Mouse (Mus musculus) forebrain, embryonic 15.5 days (tissue): ENCODE results near the gene Zfp746. TPM values are rescaled to one million over a fixed set of nuclear protein-coding genes. Genes with fewer than 3 reads are reported as not detected.
"Not testable (repeated sequence)": the region's sequence is repeated elsewhere in the genome, so short reads cannot be mapped to it uniquely, and the experiment has no call there.

ENCODE experiments used
- ATAC-seq: fragments of 200-750 bp; cut with Nextera tagmentation; replicated peaks from 2 replicates; pipeline ENCODE4 v1.8.0; 2017; ENCODE audit warnings: mild to moderate bottlenecking, moderate TSS enrichment, moderate library complexity
- H3K27ac ChIP-seq: fragments of 300-500 bp; sonication (generic); replicated peaks from 2 replicates; pipeline ENCODE4 v1.5.1; 2015; ENCODE audit warnings: mild to moderate bottlenecking, inconsistent platforms
- H3K27me3 ChIP-seq: fragments of 300-500 bp; sonication (generic); 2 replicates; pipeline ENCODE4 v1.6.1; 2015; ENCODE audit warnings: inconsistent platforms
- H3K36me3 ChIP-seq: fragments of 300-500 bp; sonication (generic); 2 replicates; pipeline ENCODE4 v1.6.1; 2015; ENCODE audit warnings: mild to moderate bottlenecking, inconsistent platforms
- H3K4me1 ChIP-seq: fragments of 300-500 bp; sonication (generic); 2 replicates; pipeline ENCODE4 v1.6.1; 2015; ENCODE audit warnings: inconsistent platforms
- H3K4me2 ChIP-seq: fragments of 300-500 bp; sonication (generic); replicated peaks from 2 replicates; pipeline ENCODE4 v1.6.1; 2015; ENCODE audit warnings: mild to moderate bottlenecking, inconsistent platforms
- H3K4me3 ChIP-seq: fragments of 300-500 bp; sonication (generic); 2 replicates; pipeline ENCODE4 v1.5.1; 2015; ENCODE audit warnings: mild to moderate bottlenecking, inconsistent platforms
- H3K9ac ChIP-seq: fragments of 300-500 bp; sonication (generic); replicated peaks from 2 replicates; pipeline ENCODE4 v1.6.1; 2015; ENCODE audit warnings: mild to moderate bottlenecking, inconsistent platforms
- H3K9me3 ChIP-seq: fragments of 300-500 bp; sonication (generic); 2 replicates; pipeline ENCODE4 v1.6.1; 2016; ENCODE audit warnings: inconsistent platforms
- WGBS: fragments of 180-500 bp; shearing (Covaris S2); methylation state at CpG from one replicate; pipeline ENCODE4 v1.1.7; 2015; ENCODE audit warnings: mixed read lengths; 5-methylcytosine and 5-hydroxymethylcytosine counted together
- polyA plus RNA-seq: library from polyadenylated mRNA; unstranded; fragments of >200 nt; fragmentation: Nextera tagmentation; extraction: Ambion mirVana; gene quantifications from 2 replicates; pipeline ENCODE4 v1.2.1, GENCODE M21; 2015

Gene Zfp746
- 23.9 and 25.9 TPM in 2 replicates for polyA plus RNA-seq

DNA sequence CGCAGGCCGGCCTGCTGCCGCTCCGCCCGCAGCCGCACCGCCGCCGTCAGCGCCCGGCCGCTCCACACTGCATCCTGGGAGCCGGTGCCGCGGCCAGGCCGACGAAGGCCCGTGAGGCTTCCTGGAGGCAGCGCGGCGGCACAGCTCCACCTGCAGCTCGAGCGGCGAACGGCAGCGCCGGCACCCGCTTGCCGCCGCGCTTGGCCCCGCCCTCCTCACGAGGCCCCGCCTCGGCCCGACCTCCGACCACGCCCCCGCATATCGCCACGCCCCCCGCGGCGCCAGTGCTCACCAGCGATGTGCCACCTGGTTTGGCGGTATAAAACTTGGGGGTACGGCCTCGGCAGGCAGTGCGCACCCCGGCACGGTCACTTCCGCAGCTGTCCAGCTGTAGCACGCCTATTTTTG, at the start of gene Zfp746:
Zfp746 (minus strand) TSS at position 123 of the 408 bp plus-strand sequence.
- ATAC-seq, result peak; percentile 95
- H3K4me3 ChIP-seq, result peak within 1 kb of the TSS; percentile 60
- no peaks in the 10 kb centered on the region for H3K9me3 ChIP-seq
- peak within 1 kb of the TSS; percentile 91 for H3K9ac ChIP-seq
- H3K36me3 ChIP-seq, result peaks cover 19% of the 10 kb centered on the region
- WGBS, result under 1% methylated on average over 42 of the region's 53 CpGs
- H3K4me2 ChIP-seq, result peak within 1 kb of the TSS; percentile 57
- peaks cover 11% of the 10 kb centered on the region for H3K4me1 ChIP-seq
- H3K27me3 ChIP-seq, result no peaks in the 10 kb centered on the region
- peak within 1 kb of the TSS; percentile 85 for H3K27ac ChIP-seq

DNA sequence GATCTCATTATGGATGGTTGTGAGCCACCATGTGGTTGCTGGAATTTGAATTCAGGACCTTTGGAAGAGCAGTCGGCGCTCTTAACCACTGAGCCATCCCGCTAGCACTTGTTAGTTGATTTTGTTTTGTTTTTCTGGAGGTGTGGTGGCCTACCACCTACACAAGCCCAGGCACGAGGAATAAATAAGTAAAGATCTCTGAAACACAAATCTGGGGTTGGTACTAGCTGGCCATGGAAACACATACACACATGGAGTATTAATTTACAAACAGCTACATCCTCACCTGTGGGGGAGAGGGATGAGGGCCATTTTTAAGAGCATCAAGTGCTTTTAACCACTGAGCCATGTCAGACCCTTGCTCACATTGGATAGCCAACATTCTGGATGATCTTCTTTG, 34.7 kb upstream of the Zfp746 start:
- not testable (repeated sequence) for ATAC-seq, H3K4me2 ChIP-seq, H3K27me3 ChIP-seq, H3K27ac ChIP-seq, H3K4me3 ChIP-seq, H3K9ac ChIP-seq, H3K36me3 ChIP-seq, H3K4me1 ChIP-seq, H3K9me3 ChIP-seq
- WGBS, result 77% methylated on average over 4 of the region's 4 CpGs

DNA sequence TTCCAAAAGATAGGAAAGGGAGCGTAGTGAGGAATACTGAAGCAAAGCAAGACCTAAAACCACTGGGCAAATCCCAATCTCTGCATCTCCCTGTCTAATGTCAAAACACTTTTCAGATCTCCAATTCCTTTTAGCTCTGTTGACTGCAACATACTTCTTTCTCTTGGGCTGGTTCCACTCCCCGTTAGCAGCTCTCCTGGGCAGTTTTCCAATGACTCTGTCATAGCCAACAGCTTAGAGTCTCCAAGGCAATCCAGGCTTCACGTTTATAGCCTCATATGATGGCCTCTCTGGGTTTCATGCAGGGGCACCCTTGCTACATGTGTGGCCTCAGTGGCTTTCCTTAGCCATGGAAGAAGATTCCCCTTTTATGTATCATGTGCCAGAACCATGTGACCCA, 29.6 kb upstream of the Zfp746 start:
- 67% methylated on average over 3 of the region's 3 CpGs for WGBS
- Histone ChIP-seq H3K9ac (no peak overlapping the region), H3K27me3 (no peaks in the 10 kb centered on the region), H3K4me1 (no peaks in the 10 kb centered on the region), H3K9me3 (no peaks in the 10 kb centered on the region), H3K36me3 (no peaks in the 10 kb centered on the region), H3K4me2 (no peak overlapping the region), H3K27ac (no peak overlapping the region), H3K4me3 (no peak overlapping the region)
- ATAC-seq, result no peak

DNA sequence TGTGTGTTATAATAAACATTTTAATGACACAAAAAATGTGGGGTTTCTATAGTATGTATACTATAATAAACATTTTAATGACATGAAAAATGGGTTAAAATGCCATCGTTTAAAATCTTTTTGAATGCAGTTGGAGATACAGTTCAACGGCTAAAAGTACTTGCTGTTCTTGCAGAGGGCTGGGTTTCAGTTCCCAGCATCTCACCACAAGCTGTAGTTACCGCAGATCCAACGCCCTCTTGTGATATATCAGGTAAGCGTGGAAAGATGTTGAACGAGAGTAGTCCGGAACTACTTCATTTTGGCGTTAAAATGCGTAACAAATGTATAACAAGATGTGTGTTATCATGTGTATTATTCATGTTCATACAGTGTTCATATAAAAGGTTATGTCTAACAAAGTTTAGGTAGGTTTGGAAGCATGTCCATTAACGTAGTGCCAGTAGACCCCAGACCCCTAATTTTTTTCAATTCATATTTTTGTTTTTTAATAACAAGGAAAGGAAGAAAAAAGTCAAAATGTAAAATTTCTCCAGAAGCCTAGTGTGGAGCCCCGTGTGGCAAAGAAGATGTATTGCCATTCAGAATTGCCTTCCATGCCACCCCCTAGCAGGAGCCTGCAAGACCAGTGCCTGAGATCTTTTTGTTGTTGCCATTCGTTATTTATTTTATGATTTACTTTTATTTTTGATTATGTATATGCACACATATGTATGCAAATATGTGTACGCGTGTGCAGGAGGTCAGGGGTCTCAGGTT, 743 bp upstream of the Zfp746 start:
- Histone ChIP-seq H3K27me3 (no peaks in the 10 kb centered on the region), H3K27ac (no peak overlapping the region), H3K4me2 (peak overlapping the region; percentile 57), H3K9ac (no peak overlapping the region), H3K9me3 (no peaks in the 10 kb centered on the region), H3K4me1 (peaks cover 11% of the 10 kb centered on the region), H3K36me3 (peaks cover 13% of the 10 kb centered on the region), H3K4me3 (peak overlapping the region; percentile 60)
- WGBS, result 40% methylated on average over 14 of the region's 14 CpGs
- peak; percentile 0; the same call in 1 of the 2 replicates for ATAC-seq

DNA sequence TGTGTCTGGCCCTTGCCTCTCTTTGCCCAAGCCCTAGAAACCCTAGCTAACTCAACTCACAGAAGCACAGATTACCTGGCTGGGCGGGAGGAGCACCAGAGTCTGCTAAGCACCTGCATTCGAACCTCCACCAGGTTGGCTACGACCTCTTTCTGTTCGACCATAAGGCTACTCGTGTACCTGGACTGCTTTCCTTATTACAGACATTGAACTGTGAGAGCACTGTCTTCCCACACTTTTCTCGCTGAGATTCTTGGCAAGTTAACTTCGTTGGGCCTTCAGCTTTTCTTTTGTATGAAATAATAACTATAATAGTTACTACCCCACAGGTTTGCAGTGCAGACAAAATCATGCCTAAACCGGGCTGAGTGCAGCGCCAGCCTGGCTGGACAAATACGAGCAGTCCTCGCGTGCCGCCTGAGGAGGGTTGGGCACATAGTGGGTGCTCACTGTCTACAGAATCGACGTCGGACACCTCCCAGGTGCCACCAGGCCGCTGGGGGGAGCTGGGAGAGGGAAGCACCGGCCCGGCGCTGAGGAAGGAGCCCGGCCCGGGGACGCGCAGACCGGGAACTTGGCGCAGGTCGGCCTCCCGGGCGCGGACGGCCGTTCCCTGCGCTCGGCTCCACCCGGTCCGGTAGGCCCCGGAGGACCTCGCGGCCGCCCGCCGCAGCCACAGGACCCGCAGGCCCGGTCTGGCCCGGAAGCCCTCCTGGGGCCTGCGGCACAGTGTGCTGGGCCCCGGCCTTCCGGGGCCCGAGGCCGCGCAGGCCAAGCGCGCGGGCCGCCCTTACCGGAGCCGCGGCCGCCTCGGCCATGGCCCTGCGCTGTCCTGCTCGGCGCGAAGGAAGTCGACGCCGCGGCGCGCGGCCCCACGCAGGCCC, 630 bp downstream of the Zfp746 start:
- H3K4me3 ChIP-seq, result peak overlapping the region; percentile 60
- H3K27me3 ChIP-seq, result no peaks in the 10 kb centered on the region
- no peaks in the 10 kb centered on the region for H3K9me3 ChIP-seq
- peaks cover 27% of the 10 kb centered on the region for H3K36me3 ChIP-seq
- H3K27ac ChIP-seq, result peak overlapping the region; percentile 85
- peaks cover 11% of the 10 kb centered on the region for H3K4me1 ChIP-seq
- WGBS, result 2% methylated on average over 66 of the region's 72 CpGs
- peak overlapping the region; percentile 91 for H3K9ac ChIP-seq
- peak overlapping the region; percentile 57 for H3K4me2 ChIP-seq
- ATAC-seq, result peak; percentile 90

DNA sequence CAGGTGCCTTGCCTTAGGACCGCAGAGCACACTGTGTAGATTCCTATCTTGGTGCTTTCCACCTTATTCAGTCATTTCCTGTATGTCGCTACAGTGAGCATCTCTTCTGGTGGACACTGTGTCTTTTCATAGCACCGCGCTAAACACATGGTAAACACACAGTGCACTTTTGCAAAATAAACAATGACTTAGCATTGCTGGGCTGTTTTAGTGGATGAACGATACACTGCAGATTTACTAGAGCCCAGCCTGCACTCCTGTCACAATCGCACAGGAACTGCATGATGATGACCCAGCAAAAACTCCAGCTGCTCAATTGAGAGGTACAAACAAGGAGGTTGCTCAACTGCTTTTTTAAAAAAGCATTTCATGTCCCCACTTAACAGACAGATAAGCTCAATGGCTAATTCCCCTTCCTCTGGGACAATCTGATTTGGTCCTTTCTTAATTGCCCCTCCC, 2.6 kb downstream of the Zfp746 start:
- Histone ChIP-seq H3K4me2 (no peak overlapping the region), H3K27me3 (no peaks in the 10 kb centered on the region), H3K9me3 (no peaks in the 10 kb centered on the region), H3K4me1 (peaks cover 11% of the 10 kb centered on the region), H3K4me3 (no peak overlapping the region), H3K36me3 (peaks cover 45% of the 10 kb centered on the region), H3K27ac (no peak overlapping the region), H3K9ac (no peak overlapping the region)
- ATAC-seq, result no peak
- 93% methylated on average over 6 of the region's 6 CpGs for WGBS

DNA sequence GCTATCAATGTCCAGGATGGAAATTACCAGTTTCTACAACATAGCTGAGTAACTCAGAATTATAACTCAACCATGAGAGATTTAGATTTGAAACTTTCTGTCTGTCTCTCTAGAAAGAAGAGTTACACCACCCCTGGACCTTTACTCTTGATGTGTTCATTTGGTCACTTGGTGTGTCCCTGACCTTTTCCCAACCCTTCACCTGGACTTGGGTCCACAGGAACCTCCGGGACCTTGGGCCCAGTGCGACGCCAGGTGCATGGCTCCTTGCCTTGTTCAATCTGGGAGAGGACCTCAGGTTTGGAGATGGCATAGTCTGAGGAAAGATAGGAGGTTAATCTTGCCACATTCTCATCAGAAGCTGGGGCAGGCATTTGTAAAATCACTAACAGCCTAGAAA, 4.4 kb downstream of the Zfp746 start:
- H3K9me3 ChIP-seq, result no peaks in the 10 kb centered on the region
- peaks cover 11% of the 10 kb centered on the region for H3K4me1 ChIP-seq
- H3K4me2 ChIP-seq, result no peak overlapping the region
- no peak overlapping the region for H3K27ac ChIP-seq
- H3K4me3 ChIP-seq, result no peak overlapping the region
- 98% methylated on average over 3 of the region's 3 CpGs for WGBS
- no peaks in the 10 kb centered on the region for H3K27me3 ChIP-seq
- ATAC-seq, result no peak
- peaks cover 61% of the 10 kb centered on the region for H3K36me3 ChIP-seq
- no peak overlapping the region for H3K9ac ChIP-seq

DNA sequence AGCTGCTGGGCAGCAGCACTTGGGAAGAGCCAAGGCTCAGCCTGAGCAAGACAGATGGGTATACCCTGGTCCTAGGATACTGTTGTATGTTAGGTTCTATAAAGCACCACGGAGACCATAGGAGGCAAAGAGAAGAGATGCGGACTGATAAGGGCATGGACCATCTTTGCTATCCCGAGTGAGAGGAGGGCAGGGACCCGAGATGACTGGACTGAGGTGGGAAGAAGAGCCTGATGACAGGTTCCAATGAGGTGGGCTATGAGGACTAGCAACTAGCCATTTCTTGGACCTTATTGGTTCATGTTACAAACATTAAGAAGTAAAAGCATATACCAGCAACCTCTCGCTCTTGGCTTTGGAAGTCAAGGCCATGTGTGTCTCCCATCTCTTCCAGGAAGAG, 5.4 kb downstream of the Zfp746 start:
- no peak overlapping the region for H3K9ac ChIP-seq
- peaks cover 11% of the 10 kb centered on the region for H3K4me1 ChIP-seq
- WGBS, result 94% methylated on average over 5 of the region's 5 CpGs
- H3K27me3 ChIP-seq, result no peaks in the 10 kb centered on the region
- ATAC-seq, result no peak
- no peaks in the 10 kb centered on the region for H3K9me3 ChIP-seq
- no peak overlapping the region for H3K4me3 ChIP-seq
- H3K27ac ChIP-seq, result no peak overlapping the region
- no peak overlapping the region for H3K4me2 ChIP-seq
- peaks cover 71% of the 10 kb centered on the region for H3K36me3 ChIP-seq

DNA sequence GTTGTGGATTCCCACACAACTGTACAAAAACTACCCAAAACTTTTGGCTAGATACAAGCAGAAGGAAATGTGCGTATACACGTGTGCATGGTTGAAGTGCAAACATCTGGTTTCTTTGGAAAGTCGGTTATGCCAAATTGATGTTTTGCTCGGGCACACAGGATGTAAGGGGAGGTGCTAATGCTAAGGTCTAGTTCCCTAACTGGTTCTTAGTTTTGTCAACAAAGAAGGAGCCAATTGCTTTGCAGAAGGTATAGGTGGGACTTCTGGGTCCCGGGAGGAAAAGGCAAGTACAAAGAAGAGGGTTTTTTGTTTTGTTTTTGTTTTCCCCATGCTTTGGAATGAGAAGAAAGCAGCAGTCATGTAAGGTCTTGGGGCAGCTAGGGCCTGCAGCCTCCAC, 13.1 kb downstream of the Zfp746 start:
- H3K27ac ChIP-seq, result no peak overlapping the region
- H3K4me1 ChIP-seq, result no peaks in the 10 kb centered on the region
- no peak overlapping the region for H3K9ac ChIP-seq
- ATAC-seq, result no peak
- no peaks in the 10 kb centered on the region for H3K9me3 ChIP-seq
- 85% methylated on average over 5 of the region's 5 CpGs for WGBS
- H3K27me3 ChIP-seq, result no peaks in the 10 kb centered on the region
- no peak overlapping the region for H3K4me2 ChIP-seq
- H3K36me3 ChIP-seq, result peaks cover 65% of the 10 kb centered on the region
- no peak overlapping the region for H3K4me3 ChIP-seq

DNA sequence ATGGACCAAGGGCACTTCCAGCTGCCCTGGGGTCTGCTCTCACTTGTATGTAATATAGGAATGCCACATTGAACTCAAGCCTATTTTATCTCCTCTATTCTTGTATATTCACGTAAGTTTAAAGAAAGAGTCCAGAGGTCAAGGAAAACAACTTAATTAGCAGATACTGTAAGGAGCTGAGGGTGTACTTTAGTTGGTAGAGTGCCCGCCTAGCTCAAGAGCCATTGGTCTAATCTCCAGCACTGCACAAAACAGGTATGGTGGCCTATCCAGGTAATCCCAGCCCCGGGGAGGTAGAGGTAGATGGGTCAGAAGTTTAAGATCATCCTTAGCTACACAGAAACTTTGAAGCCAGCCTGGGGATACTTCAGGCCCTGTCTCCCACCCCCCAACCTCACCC, 18.9 kb downstream of the Zfp746 start:
- no peaks in the 10 kb centered on the region for H3K27me3 ChIP-seq
- H3K36me3 ChIP-seq, result peaks cover 71% of the 10 kb centered on the region
- 91% methylated on average over 3 of the region's 3 CpGs for WGBS
- no peaks in the 10 kb centered on the region for H3K4me1 ChIP-seq
- no peak overlapping the region for H3K9ac ChIP-seq
- no peak for ATAC-seq
- no peak overlapping the region for H3K4me2 ChIP-seq
- no peak overlapping the region for H3K4me3 ChIP-seq
- H3K27ac ChIP-seq, result no peak overlapping the region
- H3K9me3 ChIP-seq, result no peaks in the 10 kb centered on the region

DNA sequence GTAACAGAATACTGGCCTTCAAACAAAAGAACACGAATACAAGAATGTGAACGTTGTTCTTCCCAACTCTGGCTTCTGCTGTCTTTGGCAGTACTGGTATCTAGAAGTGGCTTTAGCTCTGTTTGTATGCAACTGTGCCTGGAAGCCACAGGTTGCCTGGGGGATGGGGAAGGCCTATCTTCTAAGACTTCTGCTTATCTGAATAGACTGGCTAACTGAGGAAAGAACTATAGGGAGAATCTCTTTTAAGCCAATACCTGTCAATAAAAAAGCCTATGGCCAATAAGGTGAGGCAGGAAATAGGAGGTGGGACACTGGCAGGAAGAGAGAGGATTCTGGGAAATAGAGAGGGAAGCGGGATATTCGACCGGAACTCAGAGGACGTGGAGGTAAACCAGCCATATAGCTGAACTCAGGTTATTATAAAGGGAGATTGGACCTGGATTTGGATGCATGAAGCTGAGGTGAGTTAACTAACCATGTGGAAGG, 20.8 kb downstream of the Zfp746 start:
- ATAC-seq, result no peak
- no peak overlapping the region for H3K4me3 ChIP-seq
- no peak overlapping the region for H3K9ac ChIP-seq
- H3K4me1 ChIP-seq, result no peaks in the 10 kb centered on the region
- peaks cover 68% of the 10 kb centered on the region for H3K36me3 ChIP-seq
- 91% methylated on average over 6 of the region's 6 CpGs for WGBS
- H3K27ac ChIP-seq, result no peak overlapping the region
- H3K9me3 ChIP-seq, result no peaks in the 10 kb centered on the region
- H3K4me2 ChIP-seq, result no peak overlapping the region
- H3K27me3 ChIP-seq, result no peaks in the 10 kb centered on the region

DNA sequence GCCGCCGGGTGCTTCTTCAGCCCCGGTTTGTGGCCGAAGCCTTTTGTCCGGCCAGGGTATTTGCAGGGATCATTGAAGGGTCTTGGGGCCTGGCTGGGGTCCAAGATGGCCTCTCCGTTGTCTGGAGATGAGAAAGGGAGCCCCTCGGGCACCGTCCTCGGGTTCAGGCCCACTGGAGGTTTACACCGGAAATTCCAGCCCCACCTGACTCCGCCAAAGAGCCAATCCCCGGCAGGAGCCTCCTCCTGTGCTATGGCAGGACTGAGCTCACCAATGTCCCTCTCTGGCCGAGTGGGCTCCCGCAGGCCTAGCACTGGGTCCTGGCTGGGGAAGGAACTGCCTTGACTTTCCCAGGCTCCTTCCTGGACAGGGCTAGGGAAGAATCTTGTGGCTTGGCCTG, 21.9 kb downstream of the Zfp746 start:
- Histone ChIP-seq H3K4me2 (no peak overlapping the region), H3K27ac (no peak overlapping the region), H3K4me1 (no peaks in the 10 kb centered on the region), H3K9ac (no peak overlapping the region), H3K27me3 (no peaks in the 10 kb centered on the region), H3K4me3 (no peak overlapping the region), H3K36me3 (peaks cover 68% of the 10 kb centered on the region), H3K9me3 (no peaks in the 10 kb centered on the region)
- ATAC-seq, result no peak
- 92% methylated on average over 14 of the region's 14 CpGs for WGBS
